Mouse (Mus musculus) hindbrain, embryonic 13.5 days (tissue): ENCODE data around the gene Igsf9. TPM values are rescaled to one million over a fixed set of nuclear protein-coding genes. Genes with fewer than 3 reads are reported as not detected.

Experiments used
- ATAC-seq: fragments of 200-750 bp; cut with Nextera tagmentation; 2 replicates; pipeline ENCODE4 v1.8.0; 2017; ENCODE audit warnings: moderate TSS enrichment; ENCODE audit not compliant: low FRiP score
- H3K27ac ChIP-seq: fragments of 300-500 bp; sonication (generic); 2 replicates; pipeline ENCODE4 v1.5.1; 2015; ENCODE audit warnings: inconsistent platforms, mild to moderate bottlenecking, moderate library complexity
- H3K27me3 ChIP-seq: fragments of 300-500 bp; sonication (generic); 2 replicates; pipeline ENCODE4 v1.6.1; 2015; ENCODE audit warnings: mild to moderate bottlenecking, inconsistent platforms
- H3K36me3 ChIP-seq: fragments of 300-500 bp; sonication (generic); 2 replicates; pipeline ENCODE4 v1.6.1; 2015; ENCODE audit warnings: mild to moderate bottlenecking, inconsistent platforms
- H3K4me1 ChIP-seq: fragments of 300-500 bp; sonication (generic); replicated peaks from 2 replicates; pipeline ENCODE4 v1.6.1; 2015; ENCODE audit warnings: inconsistent platforms
- H3K4me2 ChIP-seq: fragments of 300-500 bp; sonication (generic); 2 replicates; pipeline ENCODE4 v1.6.1; 2015; ENCODE audit warnings: inconsistent platforms, mild to moderate bottlenecking, moderate library complexity
- H3K4me3 ChIP-seq: fragments of 300-500 bp; sonication (generic); 2 replicates; pipeline ENCODE4 v1.5.1; 2015; ENCODE audit warnings: mild to moderate bottlenecking, inconsistent platforms
- H3K9ac ChIP-seq: fragments of 300-500 bp; sonication (generic); 2 replicates; pipeline ENCODE4 v1.6.1; 2015; ENCODE audit warnings: mild to moderate bottlenecking, inconsistent platforms
- H3K9me3 ChIP-seq: fragments of 300-500 bp; sonication (generic); 2 replicates; pipeline ENCODE4 v1.6.1; 2016; ENCODE audit warnings: inconsistent platforms
- WGBS: fragments of 180-500 bp; shearing (Covaris S2); methylation state at CpG from one replicate; pipeline ENCODE4 v1.1.7; 2015; 5-methylcytosine and 5-hydroxymethylcytosine counted together
- polyA plus RNA-seq: library from polyadenylated mRNA; unstranded; fragments of >200 nt; fragmentation: Nextera tagmentation; extraction: Ambion mirVana; gene quantifications from 2 replicates; pipeline ENCODE4 v1.2.1, GENCODE M21; 2015

The Igsf9 gene
- polyA plus RNA-seq, 1 experiment from 2014 or later: 57.4 TPM

- no peak for ATAC-seq
- peaks cover 15% of the 10 kb centered on the region for H3K27me3 ChIP-seq
- no peak overlapping the region for H3K4me3 ChIP-seq
- H3K4me1 ChIP-seq: peaks cover 31% of the 10 kb centered on the region
- H3K36me3 ChIP-seq: no peaks in the 10 kb centered on the region
- H3K27ac ChIP-seq: no peak overlapping the region
- no peak overlapping the region for H3K9ac ChIP-seq
- H3K9me3 ChIP-seq: no peaks in the 10 kb centered on the region
- 94% methylated on average over 10 of the region's 10 CpGs for WGBS
- no peak overlapping the region for H3K4me2 ChIP-seq
Observed at GRCm38 (mm10) chr1:172527431-172527830, 45.8 kb downstream of the Igsf9 start.

GRCm38 (mm10) chr1:172528701-172529100, 47.1 kb downstream of the Igsf9 start:
- 6% methylated on average over 7 of the region's 7 CpGs for WGBS
- Histone ChIP-seq H3K9me3 (no peaks in the 10 kb centered on the region), H3K27me3 (peaks cover 16% of the 10 kb centered on the region; the same call in 1 of the 2 replicates), H3K27ac (no peak overlapping the region), H3K4me2 (no peak overlapping the region), H3K4me3 (no peak overlapping the region), H3K4me1 (peaks cover 36% of the 10 kb centered on the region), H3K9ac (no peak overlapping the region), H3K36me3 (no peaks in the 10 kb centered on the region)
- 0 out of 2 replicates have a peak, but pooled peaks have one; percentile 35 for ATAC-seq

GRCm38 (mm10) chr1:172530544-172531220, 49.1 kb downstream of the Igsf9 start:
- H3K4me1 ChIP-seq: peaks cover 32% of the 10 kb centered on the region
- peaks cover 28% of the 10 kb centered on the region for H3K27me3 ChIP-seq
- no peaks in the 10 kb centered on the region for H3K9me3 ChIP-seq
- WGBS: 41% methylated on average over 8 of the region's 8 CpGs
- H3K36me3 ChIP-seq: no peaks in the 10 kb centered on the region
- no peak overlapping the region for H3K4me3 ChIP-seq
- ATAC-seq: peak; percentile 12
- H3K9ac ChIP-seq: no peak overlapping the region
- H3K4me2 ChIP-seq: no peak overlapping the region
- no peak overlapping the region for H3K27ac ChIP-seq

- peak overlapping the region; percentile 46 for H3K4me2 ChIP-seq
- H3K36me3 ChIP-seq: no peaks in the 10 kb centered on the region
- peaks cover 28% of the 10 kb centered on the region for H3K4me1 ChIP-seq
- peak; percentile 44 for ATAC-seq
- H3K4me3 ChIP-seq: peak overlapping the region; percentile 15
- H3K9ac ChIP-seq: peak overlapping the region; percentile 16; the same call in 1 of the 2 replicates
- peaks cover 23% of the 10 kb centered on the region for H3K27me3 ChIP-seq
- WGBS: 2% methylated on average over 13 of the region's 13 CpGs
- H3K27ac ChIP-seq: no peak overlapping the region
- H3K9me3 ChIP-seq: no peaks in the 10 kb centered on the region
Observed at GRCm38 (mm10) chr1:172532551-172532950, 51.0 kb downstream of the Igsf9 start.

- Histone ChIP-seq H3K27me3 (peaks cover 23% of the 10 kb centered on the region), H3K4me2 (no peak overlapping the region), H3K4me1 (peaks cover 36% of the 10 kb centered on the region), H3K27ac (no peak overlapping the region), H3K4me3 (no peak overlapping the region), H3K36me3 (no peaks in the 10 kb centered on the region), H3K9ac (no peak overlapping the region), H3K9me3 (no peaks in the 10 kb centered on the region)
- 77% methylated on average over 16 of the region's 16 CpGs for WGBS
- ATAC-seq: no peak
Observed at GRCm38 (mm10) chr1:172535116-172535515, 53.5 kb downstream of the Igsf9 start.

- peak; percentile 43 for ATAC-seq
- no peak overlapping the region for H3K4me3 ChIP-seq
Observed at GRCm38 (mm10) chr1:172539827-172540226, 58.2 kb downstream of the Igsf9 start.

GRCm38 (mm10) chr1:172540283-172540820, 58.8 kb downstream of the Igsf9 start:
- Histone ChIP-seq H3K4me3 (no peak overlapping the region), H3K9me3 (no peaks in the 10 kb centered on the region), H3K27me3 (0 out of 2 replicates have a peak, but pooled peaks cover 4% of the 10 kb centered on the region), H3K4me2 (no peak overlapping the region), H3K9ac (no peak overlapping the region), H3K36me3 (no peaks in the 10 kb centered on the region), H3K4me1 (peaks cover 15% of the 10 kb centered on the region), H3K27ac (peak overlapping the region; percentile 36; the same call in 1 of the 2 replicates)
- 56% methylated on average over 11 of the region's 11 CpGs for WGBS
- ATAC-seq: no peak

More at GRCm38 (mm10) chr1:172539827-172540226, 58.2 kb downstream of the Igsf9 start:
- Histone ChIP-seq H3K4me1 (peaks cover 18% of the 10 kb centered on the region), H3K27ac (peak overlapping the region; percentile 36; the same call in 1 of the 2 replicates), H3K36me3 (no peaks in the 10 kb centered on the region), H3K27me3 (0 out of 2 replicates have a peak, but pooled peaks cover 9% of the 10 kb centered on the region), H3K9ac (no peak overlapping the region), H3K9me3 (no peaks in the 10 kb centered on the region), H3K4me2 (no peak overlapping the region)
- WGBS: 65% methylated on average over 6 of the region's 6 CpGs

- no peaks in the 10 kb centered on the region for H3K9me3 ChIP-seq
- WGBS: 86% methylated on average over 4 of the region's 4 CpGs
- ATAC-seq: no peak
- H3K4me3 ChIP-seq: no peak overlapping the region
- no peak overlapping the region for H3K27ac ChIP-seq
- peaks cover 22% of the 10 kb centered on the region for H3K4me1 ChIP-seq
- H3K27me3 ChIP-seq: no peaks in the 10 kb centered on the region
- H3K9ac ChIP-seq: no peak overlapping the region
- H3K36me3 ChIP-seq: no peaks in the 10 kb centered on the region
- no peak overlapping the region for H3K4me2 ChIP-seq
Observed at GRCm38 (mm10) chr1:172546062-172546461, 64.5 kb downstream of the Igsf9 start.

Other genes starting within 250 kb of the Igsf9 start
- 0.06 TPM in 1 of 2 replicates, not detected in the other for gene Atp1a4, start 223.4 kb upstream of the Igsf9 start, polyA plus RNA-seq
- 104 and 112 TPM in 2 replicates for gene Igsf8, start 220.1 kb upstream of the Igsf9 start, polyA plus RNA-seq
- gene Atp1a2, start 183.7 kb upstream of the Igsf9 start, polyA plus RNA-seq: 41.5 and 42.3 TPM in 2 replicates
- 2.2 and 2.5 TPM in 2 replicates for gene Kcnj9, start 152.5 kb upstream of the Igsf9 start, polyA plus RNA-seq
- 1.6 and 1.7 TPM in 2 replicates for gene Kcnj10, start 140.6 kb upstream of the Igsf9 start, polyA plus RNA-seq
- gene Pigm, start 105.2 kb upstream of the Igsf9 start, polyA plus RNA-seq: 4.7 and 4.9 TPM in 2 replicates
- gene Slamf9, start 6.4 kb upstream of the Igsf9 start, polyA plus RNA-seq: 0.34 TPM in 1 of 2 replicates, not detected in the other
- gene Tagln2, start 18.3 kb downstream of the Igsf9 start, polyA plus RNA-seq: 67.8 and 72.3 TPM in 2 replicates
- gene Cfap45, start 39.0 kb downstream of the Igsf9 start, polyA plus RNA-seq: 3.7 and 5.2 TPM in 2 replicates
- 0.17 and 0.18 TPM in 2 replicates for gene Vsig8, start 74.2 kb downstream of the Igsf9 start, polyA plus RNA-seq
- gene Slamf8, start 108.8 kb downstream of the Igsf9 start, polyA plus RNA-seq: not detected in 2 replicates
- gene Fcrl6, start 120.8 kb downstream of the Igsf9 start, polyA plus RNA-seq: not detected in 2 replicates
- 8.9 and 11.0 TPM in 2 replicates for gene Dusp23, start 151.2 kb downstream of the Igsf9 start, polyA plus RNA-seq
- gene Crp, start 216.3 kb downstream of the Igsf9 start, polyA plus RNA-seq: 0.09 and 0.18 TPM in 2 replicates